Mouse (Mus musculus) CH12.LX (cell line): ENCODE measurements around the gene Slc6a17. TPM values are rescaled to one million over a fixed set of nuclear protein-coding genes. Genes with fewer than 3 reads are reported as not detected.

Experiments
- DNase-seq: peaks from one replicate; pipeline ENCODE4 v3.0.0-alpha.2; 2013; ENCODE audit errors: extremely low read depth
- H3K27ac ChIP-seq: 2 replicates; pipeline ENCODE4 v1.5.1; 2012; ENCODE audit warnings: low read depth, mild to moderate bottlenecking, control low read depth, moderate library complexity; ENCODE audit not compliant: insufficient read depth
- H3K27me3 ChIP-seq: replicated peaks from 2 replicates; pipeline ENCODE3; 2012; ENCODE audit warnings: inconsistent platforms
- H3K36me3 ChIP-seq, 2 experiments: replicated peaks in 1 of 2; 2 replicates each; pipeline versions ENCODE3 to v1.6.1; 2012; ENCODE audit warnings: inconsistent platforms in 1 of 2, low read length in 1 of 2, mild to moderate bottlenecking in 1 of 2, mixed read lengths in 1 of 2, moderate library complexity in 1 of 2; ENCODE audit not compliant: control insufficient read depth in 1 of 2, insufficient read depth in 1 of 2
- H3K4me1 ChIP-seq, 2 experiments: 2 replicates each; pipeline ENCODE4 v1.6.1; 2012; ENCODE audit warnings: inconsistent platforms in 1 of 2, moderate library complexity in 1 of 2; ENCODE audit not compliant: insufficient read depth in 2 of 2, control insufficient read depth in 1 of 2
- H3K4me2 ChIP-seq: 2 replicates; pipeline ENCODE4 v1.6.1; 2012; ENCODE audit warnings: low read depth, mild to moderate bottlenecking, control low read depth; ENCODE audit not compliant: poor library complexity, insufficient read depth, severe bottlenecking
- H3K4me3 ChIP-seq, 3 experiments: fragments of 150-350 bp in 1 of 3; sonication (generic) in 1 of 3; replicated peaks in 1 of 3; 2 replicates each; pipeline versions ENCODE3 to v1.5.1; 2011 to 2012; ENCODE audit warnings: low read depth in 2 of 3, low read length in 2 of 3, mild to moderate bottlenecking in 2 of 3, moderate library complexity in 2 of 3, control low read depth in 1 of 3, improper control_type of control experiment in 1 of 3, inconsistent platforms in 1 of 3, mixed read lengths in 1 of 3; ENCODE audit not compliant: poor library complexity in 1 of 3
- H3K79me2 ChIP-seq: replicated peaks from 2 replicates; pipeline ENCODE4 v1.6.1; 2012; ENCODE audit warnings: mild to moderate bottlenecking, moderate library complexity; ENCODE audit not compliant: control insufficient read depth, poor library complexity, insufficient read depth, severe bottlenecking; ENCODE audit errors: extremely low read depth
- H3K9ac ChIP-seq: 2 replicates; pipeline ENCODE4 v1.6.1; 2012; ENCODE audit warnings: low read depth, mild to moderate bottlenecking, control low read depth, moderate library complexity; ENCODE audit not compliant: insufficient read depth
- H3K9me3 ChIP-seq: replicated peaks from 2 replicates; pipeline ENCODE3; 2012; ENCODE audit warnings: low read length, inconsistent platforms, mixed read lengths
- E2F4 ChIP-seq: IDR thresholded peaks from 2 replicates; pipeline ENCODE4 v1.6.1; 2011; ENCODE audit warnings: low read depth, low read length, improper control_type of control experiment; ENCODE audit not compliant: insufficient replicate concordance
- EP300 ChIP-seq: IDR thresholded peaks from 2 replicates; pipeline ENCODE4 v1.6.1; 2011; ENCODE audit warnings: low read length, improper control_type of control experiment
- ETS1 ChIP-seq: conservative IDR thresholded peaks from 2 replicates; pipeline ENCODE4 v1.6.1; 2012; ENCODE audit warnings: low read depth, mild to moderate bottlenecking, inconsistent platforms, low read length, improper control_type of control experiment, moderate library complexity
- HCFC1 ChIP-seq: IDR thresholded peaks from 2 replicates; pipeline ENCODE4 v1.6.1; 2012; ENCODE audit warnings: low read depth, mild to moderate bottlenecking, inconsistent platforms, low read length, improper control_type of control experiment
- JUN ChIP-seq: IDR thresholded peaks from 2 replicates; pipeline ENCODE4 v1.6.1; 2011; ENCODE audit warnings: low read depth, mild to moderate bottlenecking, low read length, improper control_type of control experiment, moderate library complexity; ENCODE audit not compliant: insufficient read depth
- JUND ChIP-seq: conservative IDR thresholded peaks from 2 replicates; pipeline ENCODE4 v1.6.1; 2011; ENCODE audit warnings: low read depth, low read length, improper control_type of control experiment
- KAT2A ChIP-seq: IDR thresholded peaks from 2 replicates; pipeline ENCODE4 v1.6.1; 2012; ENCODE audit warnings: low read length, improper control_type of control experiment, inconsistent platforms; ENCODE audit not compliant: insufficient replicate concordance
- MAFK ChIP-seq: IDR thresholded peaks from 2 replicates; pipeline ENCODE4 v1.6.1; 2011; ENCODE audit warnings: low read length, improper control_type of control experiment; ENCODE audit not compliant: insufficient replicate concordance
- MAX ChIP-seq: IDR thresholded peaks from 2 replicates; pipeline ENCODE4 v1.6.1; 2011; ENCODE audit warnings: low read length, improper control_type of control experiment
- MAZ ChIP-seq: IDR thresholded peaks from 2 replicates; pipeline ENCODE4 v1.6.1; 2012; ENCODE audit warnings: low read depth, mild to moderate bottlenecking, inconsistent platforms, low read length, improper control_type of control experiment, moderate library complexity
- MEF2A ChIP-seq: IDR thresholded peaks from 2 replicates; pipeline ENCODE4 v1.6.1; 2014; ENCODE audit warnings: low read depth, mild to moderate bottlenecking, inconsistent platforms, low read length, improper control_type of control experiment, borderline replicate concordance
- MXI1 ChIP-seq: IDR thresholded peaks from 2 replicates; pipeline ENCODE4 v1.6.1; 2011; ENCODE audit warnings: mild to moderate bottlenecking, low read depth, low read length, improper control_type of control experiment
- MYC ChIP-seq: IDR thresholded peaks from 2 replicates; pipeline ENCODE4 v1.6.1; 2011; ENCODE audit warnings: low read depth, mild to moderate bottlenecking, improper control_type of control experiment, low read length
- NELFE ChIP-seq: IDR thresholded peaks from 2 replicates; pipeline ENCODE4 v1.6.1; 2011; ENCODE audit warnings: low read depth, low read length, improper control_type of control experiment
- NRF1 ChIP-seq: IDR thresholded peaks from 2 replicates; pipeline ENCODE4 v1.6.1; 2014; ENCODE audit warnings: low read depth, mild to moderate bottlenecking, inconsistent platforms, low read length, improper control_type of control experiment, moderate library complexity
- PAX5 ChIP-seq: IDR thresholded peaks from 2 replicates; pipeline ENCODE4 v1.6.1; 2012; ENCODE audit warnings: low read length, inconsistent platforms, mixed read lengths
- POLR2A ChIP-seq: IDR thresholded peaks from 2 replicates; pipeline ENCODE4 v1.6.1; 2011; ENCODE audit warnings: low read depth, mild to moderate bottlenecking, improper control_type of control experiment, low read length
- POLR2AphosphoS2 ChIP-seq: IDR thresholded peaks from 2 replicates; pipeline ENCODE4 v1.6.1; 2011; ENCODE audit warnings: low read depth, low read length, improper control_type of control experiment
- RAD21 ChIP-seq: IDR thresholded peaks from 2 replicates; pipeline ENCODE4 v1.6.1; 2011; ENCODE audit warnings: low read depth, mild to moderate bottlenecking, low read length, improper control_type of control experiment, moderate library complexity
- TBP ChIP-seq: conservative IDR thresholded peaks from 2 replicates; pipeline ENCODE4 v1.6.1; 2011; ENCODE audit warnings: low read depth, low read length, improper control_type of control experiment
- TCF12 ChIP-seq: IDR thresholded peaks from 2 replicates; pipeline ENCODE4 v1.6.1; 2014; ENCODE audit warnings: low read depth, mild to moderate bottlenecking, inconsistent platforms, low read length, improper control_type of control experiment
- ZKSCAN1 ChIP-seq: IDR thresholded peaks from 2 replicates; pipeline ENCODE4 v1.6.1; 2012; ENCODE audit warnings: low read depth, inconsistent platforms, low read length, improper control_type of control experiment, borderline replicate concordance
- dilution Hi-C: fragments of 300-500 bp; cut with MboI; formaldehyde crosslinking; loops from 2 replicates; pipeline ENCODE4 v1.14.3; 2020; ENCODE audit warnings: low sequenced_read_pairs; ENCODE audit not compliant: extremely low pct_unique_long_range_greater_than_20kb, extremely low pct_ligation_motif_present
- in situ Hi-C: fragments of 300-500 bp; cut with MboI; formaldehyde crosslinking; loops from 3 replicates; pipeline ENCODE4 v1.14.3; 2019; ENCODE audit warnings: low sequenced_read_pairs, low pct_ligation_motif_present, low pct_unique_long_range_greater_than_20kb, mixed read lengths
- polyA plus RNA-seq: library from polyadenylated mRNA; unstranded; fragments of >175 nt; gene quantifications from 2 replicates; pipeline ENCODE4 v1.2.1, GENCODE M21; 2012; ENCODE audit warnings: low read depth; ENCODE audit not compliant: insufficient read length
- total RNA-seq, 2 experiments: library from RNA; depleted of rRNA; stranded (reverse); fragments of 300-350 nt in 1 of 2; fragments of >200 nt in 1 of 2; gene quantifications; 2 replicates each; pipeline ENCODE4 v1.2.3; 2012 to 2014

Slc6a17 gene
- total and polyA plus RNA-seq, 3 experiments: not detected

DNA sequence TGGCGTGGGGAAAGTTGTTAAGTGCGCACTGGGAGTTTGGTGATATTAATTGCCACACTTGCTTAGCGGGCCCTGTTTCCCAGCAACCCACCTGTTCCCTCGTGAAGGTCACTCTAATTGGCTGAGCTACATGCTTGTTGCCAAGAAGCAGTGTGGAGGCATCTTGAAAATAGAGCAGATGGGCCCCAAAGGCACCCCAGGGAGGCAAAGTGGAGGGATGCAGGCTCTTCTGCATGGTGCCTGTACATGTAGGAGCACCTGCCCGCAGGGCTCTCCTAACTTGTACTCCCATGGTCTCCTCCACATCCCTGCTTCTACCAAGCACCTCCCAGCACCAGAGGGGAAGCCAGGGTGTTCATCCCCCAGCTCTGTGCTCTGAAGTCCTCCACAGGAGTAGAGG is 74.0 kb downstream of the Slc6a17 start:
- Histone ChIP-seq H3K79me2 (no peaks in the 10 kb centered on the region), H3K4me3 (no peak overlapping the region), H3K9me3 (no peaks in the 10 kb centered on the region), H3K4me1 (peaks cover 1 to 5% of the 10 kb centered on the region in 2 experiments; a peak in 1 of 4 replicates), H3K9ac (no peak overlapping the region), H3K36me3 (no peaks in the 10 kb centered on the region), H3K27ac (no peak overlapping the region), H3K27me3 (peaks cover 92% of the 10 kb centered on the region), H3K4me2 (no peak overlapping the region)
- TF ChIP-seq NELFE (no peak), ETS1 (no peak), POLR2AphosphoS2 (no peak), MEF2A (no peak), NRF1 (no peak), JUN (no peak)
- in situ Hi-C loops: no loop called here
- DNase-seq: no peak
- dilution Hi-C loops: no loop called here

DNA sequence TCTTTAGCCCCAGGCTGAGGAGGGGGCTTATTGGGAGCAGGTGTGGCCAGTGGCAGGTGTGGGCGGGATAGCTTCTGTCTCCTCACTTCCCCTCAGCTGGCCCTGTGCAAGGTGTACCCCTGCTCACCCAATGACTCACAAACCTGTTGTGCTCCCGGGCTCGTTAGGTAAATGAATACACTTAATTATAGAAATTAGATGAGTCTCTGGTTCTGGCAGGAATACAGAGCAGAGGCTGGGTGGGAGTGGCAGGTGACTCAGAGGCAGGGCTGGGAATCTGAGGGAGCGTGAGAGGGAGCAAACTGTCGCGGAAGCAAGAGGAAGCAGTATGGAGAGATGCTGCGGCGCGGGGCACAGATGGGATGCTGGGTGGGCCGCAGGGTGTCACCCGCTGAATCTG is 75.6 kb downstream of the Slc6a17 start:
- Histone ChIP-seq H3K79me2 (no peaks in the 10 kb centered on the region), H3K4me1 (no peaks in the 10 kb centered on the region), H3K4me2 (no peak overlapping the region), H3K27me3 (peaks cover 95% of the 10 kb centered on the region), H3K4me3 (no peak overlapping the region), H3K36me3 (no peaks in the 10 kb centered on the region), H3K9ac (no peak overlapping the region), H3K9me3 (no peaks in the 10 kb centered on the region), H3K27ac (no peak overlapping the region)
- TF ChIP-seq MAZ: no peak
- no peak for TF ChIP-seq MAFK
- TF ChIP-seq MYC: no peak
- no peak for TF ChIP-seq PAX5
- TF ChIP-seq NRF1: no peak
- no peak for TF ChIP-seq MAX
- no peak for TF ChIP-seq POLR2A
- TF ChIP-seq HCFC1: no peak
- no peak for TF ChIP-seq JUND
- no peak for TF ChIP-seq TBP
- no peak for TF ChIP-seq MXI1
- no peak for TF ChIP-seq KAT2A
- no peak for TF ChIP-seq MEF2A
- no peak for TF ChIP-seq TCF12
- TF ChIP-seq ZKSCAN1: no peak
- no peak for TF ChIP-seq E2F4
- no peak for TF ChIP-seq RAD21
- no peak for TF ChIP-seq EP300
- DNase-seq: no peak
- dilution Hi-C loops: no loop called here
- in situ Hi-C loops: no loop called here
